In genomic region chr11:83815628-83816027, GRCm38 (mm10) we compare ENCODE assay signal across 10 mouse cellular contexts. TPM values are rescaled to one million over a fixed set of nuclear protein-coding genes. Genes with fewer than 3 reads are reported as not detected.
DNase-seq lines count a peak whose midpoint lies in the region; ATAC-seq and TF ChIP-seq lines count a peak whose summit lies in the region.
"Had no signal": no experiment of that assay in that cellular context is flagged by ENCODE, and none has a peak within 500 bp of the region (broad histone marks: within the 10 kb centered on the region; RNA-seq: fewer than 3 reads in every experiment).

No protein-coding gene starts in this region.

- intact Hi-C loops in heart, postnatal 10 days (cut with DNase I): no loop called here

- no peak for TF ChIP-seq POLR2A in ES-Bruce4 (IDR thresholded peaks at IDR 0.05; ENCODE audit: insufficient read depth, low read length)
- no peak for TF ChIP-seq POLR2A in brain, embryonic 14.5 days (IDR thresholded peaks at IDR 0.05; ENCODE audit: borderline replicate concordance, extremely low read depth, insufficient read depth, insufficient read length, poor library complexity, severe bottlenecking)
- no peak for TF ChIP-seq POLR2A in testis, adult 2 months (IDR thresholded peaks at IDR 0.05; ENCODE audit: control insufficient read depth, low read depth, low read length)

- no peak overlapping the region for H3K4me3 ChIP-seq in heart, embryonic 10.5 days
- no peak overlapping the region for H3K4me3 ChIP-seq in ES-Bruce4 (ENCODE audit: low read depth, low read length)
- H3K4me3 ChIP-seq in layer of hippocampus, adult 2 months: no peak overlapping the region
- no peak overlapping the region for H3K4me3 ChIP-seq in testis, adult 2 months (ENCODE audit: control insufficient read depth, low read depth, low read length)
- H3K4me3 ChIP-seq: embryonic facial prominence, embryonic 12.5 days had no signal

- no peak overlapping the region for H3K27ac ChIP-seq in heart, embryonic 10.5 days
- H3K27ac ChIP-seq in ES-Bruce4 (ENCODE audit: insufficient read depth, low read length): no peak overlapping the region
- no peak overlapping the region for H3K27ac ChIP-seq in layer of hippocampus, adult 2 months
- H3K27ac ChIP-seq in testis, adult 2 months (ENCODE audit: control insufficient read depth, insufficient read depth, low read depth, low read length): no peak overlapping the region
- H3K27ac ChIP-seq: embryonic facial prominence, embryonic 12.5 days; macrophage had no signal

- ATAC-seq in frontal cortex, adult (ENCODE audit: low TSS enrichment): 0 out of 2 replicates have a peak, but pooled peaks have one; percentile 52

- H3K9me3 ChIP-seq in heart, embryonic 10.5 days: no peaks in the 10 kb centered on the region
- no peaks in the 10 kb centered on the region for H3K9me3 ChIP-seq in ES-Bruce4 (replicated peaks; ENCODE audit: control insufficient read depth, insufficient read depth, low read length, poor library complexity, severe bottlenecking)
- H3K9me3 ChIP-seq: embryonic facial prominence, embryonic 12.5 days had no signal

- WGBS in heart, embryonic 10.5 days: 13% methylated on average over 9 of the region's 9 CpGs

- peak; percentile 62 for TF ChIP-seq CTCF in ES-Bruce4 (IDR thresholded peaks at IDR 0.05; ENCODE audit: low read depth, low read length)
- TF ChIP-seq CTCF in brain, embryonic 14.5 days (IDR thresholded peaks at IDR 0.05; ENCODE audit: borderline replicate concordance, extremely low read depth, insufficient read depth, insufficient read length): peak; percentile 71; the same call in 1 of the 2 replicates
- peak; percentile 92 for TF ChIP-seq CTCF in layer of hippocampus, adult 2 months (conservative IDR thresholded peaks at IDR 0.05)
- TF ChIP-seq CTCF in testis, adult 2 months (IDR thresholded peaks at IDR 0.05; ENCODE audit: control insufficient read depth, insufficient read depth, insufficient replicate concordance, low read depth, low read length): peak; percentile 62; the same call in 1 of the 2 replicates

- no peak overlapping the region for H3K9ac ChIP-seq in ES-Bruce4 (ENCODE audit: low read depth, poor library complexity, severe bottlenecking)
- H3K9ac ChIP-seq: embryonic facial prominence, embryonic 12.5 days had no signal

- no peak for TF ChIP-seq EP300 in ES-Bruce4 (IDR thresholded peaks at IDR 0.05; ENCODE audit: insufficient read depth, low read depth, low read length)

- DNase-seq in heart, postnatal 10 days: peak; percentile 29 to 68
- no peak for DNase-seq in heart, embryonic 10.5 days (ENCODE audit: low spot score)
- DNase-seq in brain, embryonic 14.5 days (ENCODE audit: low read depth): peak; percentile 71
- DNase-seq in layer of hippocampus, adult 2 months (ENCODE audit: low spot score in 2 of 2): peak in 1 of 2 experiments; percentile 71
- peak; percentile 62 for DNase-seq in lung, postnatal 25 days (ENCODE audit: low spot score)

- no peaks in the 10 kb centered on the region for H3K4me1 ChIP-seq in heart, embryonic 10.5 days
- no peaks in the 10 kb centered on the region for H3K4me1 ChIP-seq in ES-Bruce4 (ENCODE audit: control insufficient read depth, insufficient read depth, low read length)
- no peaks in the 10 kb centered on the region for H3K4me1 ChIP-seq in testis, adult 2 months (ENCODE audit: control insufficient read depth, insufficient read depth, low read length)

- H3K36me3 ChIP-seq in heart, embryonic 10.5 days: no peaks in the 10 kb centered on the region
- no peaks in the 10 kb centered on the region for H3K36me3 ChIP-seq in ES-Bruce4 (ENCODE audit: control insufficient read depth, insufficient read depth, low read length, poor library complexity, severe bottlenecking)
- no peaks in the 10 kb centered on the region for H3K36me3 ChIP-seq in testis, adult 2 months (ENCODE audit: control insufficient read depth, insufficient read depth, low read length)
- H3K36me3 ChIP-seq: embryonic facial prominence, embryonic 12.5 days had no signal

- H3K27me3 ChIP-seq in heart, embryonic 10.5 days (ENCODE audit: insufficient read depth, poor library complexity, severe bottlenecking): peaks cover 15% of the 10 kb centered on the region; the same call in 1 of the 2 replicates
- H3K27me3 ChIP-seq in ES-Bruce4 (ENCODE audit: control insufficient read depth, insufficient read depth, low read length, poor library complexity, severe bottlenecking): no peaks in the 10 kb centered on the region
- no peaks in the 10 kb centered on the region for H3K27me3 ChIP-seq in testis, adult 2 months (ENCODE audit: control insufficient read depth, insufficient read depth, low read length)
- H3K27me3 ChIP-seq: embryonic facial prominence, embryonic 12.5 days had no signal

RNA-seq across cellular contexts. Expression of gene Hnf1b, which starts 34.2 kb away (rescaled TPM):
- not detected for total RNA-seq in heart, postnatal 10 days (2021)
- polyA plus RNA-seq in heart, embryonic 10.5 days (2016; fragmentation: Nextera tagmentation; extraction: Ambion mirVana): 0.14 and 2.0 TPM in 2 replicates
- polyA plus RNA-seq in ES-Bruce4 (2011; ENCODE audit: insufficient read depth, insufficient read length, low read depth, missing spikeins): 0.27 TPM in 1 of 2 replicates, not detected in the other
- 0.13 and 0.19 TPM in 2 replicates for polyA plus RNA-seq in brain, embryonic 14.5 days (2012; rRNA removed)
- total RNA-seq in layer of hippocampus, adult 2 months (2021): under 1 TPM; 0.15 to 0.22 TPM
- 37.1 and 40.7 TPM in 2 replicates for polyA plus RNA-seq in testis, adult 2 months (2012; rRNA removed)
- polyA plus RNA-seq: embryonic facial prominence, embryonic 12.5 days; macrophage had no signal

Comparison
In these comparisons a context has a peak if more than half of its experiments do, and no peak if none do; other contexts are left out.
1. RNA of gene Hnf1b, which starts 34.2 kb away (polyA plus RNA-seq): 37.1 to 40.7 TPM in testis, adult 2 months; 0.14 to 2.0 TPM in heart, embryonic 10.5 days, 0.27 TPM in ES-Bruce4 and 0.13 to 0.19 TPM in brain, embryonic 14.5 days; every median in the first group is over 10 times any median in the second.
2. Peak in every context shown above with its lines, with median percentiles within 50 percentile points of each other: CTCF ChIP-seq.